Mouse (Mus musculus) heart, postnatal 0 days (tissue): Measurements from ENCODE around the gene Vegfd. TPM values are rescaled to one million over a fixed set of nuclear protein-coding genes. Genes with fewer than 3 reads are reported as not detected.

Experiments used
- ATAC-seq: fragments of 200-750 bp; cut with Nextera tagmentation; 2 replicates; pipeline ENCODE4 v1.8.0; 2017; ENCODE audit warnings: low read depth, moderate number of reproducible peaks, moderate library complexity; ENCODE audit not compliant: insufficient read depth
- DNase-seq: peaks from one replicate; pipeline ENCODE4 v3.0.0-alpha.2; 2016; ENCODE audit warnings: low spot score
- H3K27ac ChIP-seq: fragments of 300-500 bp; sonication (generic); 2 replicates; pipeline ENCODE4 v1.5.1; 2014; ENCODE audit warnings: low read depth, mild to moderate bottlenecking
- H3K27me3 ChIP-seq: fragments of 300-500 bp; sonication (generic); 2 replicates; pipeline ENCODE4 v1.6.1; 2014; ENCODE audit warnings: low read length, mixed read lengths; ENCODE audit not compliant: control insufficient read depth, insufficient read depth
- H3K36me3 ChIP-seq: fragments of 300-500 bp; sonication (generic); replicated peaks from 2 replicates; pipeline ENCODE4 v1.6.1; 2014; ENCODE audit warnings: low read length, mixed read lengths; ENCODE audit not compliant: control insufficient read depth, insufficient read depth
- H3K4me1 ChIP-seq: fragments of 300-500 bp; sonication (generic); 2 replicates; pipeline ENCODE4 v1.6.1; 2014; ENCODE audit warnings: antibody characterized with exemption; ENCODE audit not compliant: control insufficient read depth, insufficient read depth
- H3K4me2 ChIP-seq: fragments of 300-500 bp; sonication (generic); 2 replicates; pipeline ENCODE4 v1.6.1; 2014; ENCODE audit warnings: low read depth, mild to moderate bottlenecking, low read length, moderate library complexity
- H3K4me3 ChIP-seq: fragments of 300-500 bp; sonication (generic); 2 replicates; pipeline ENCODE4 v1.5.1; 2014; ENCODE audit warnings: low read depth, low read length
- H3K9ac ChIP-seq: fragments of 300-500 bp; sonication (generic); replicated peaks from 2 replicates; pipeline ENCODE4 v1.6.1; 2014; ENCODE audit warnings: low read depth, low read length, mixed read lengths
- H3K9me3 ChIP-seq: fragments of 300-500 bp; sonication (generic); replicated peaks from 2 replicates; pipeline ENCODE4 v1.6.1; 2016; ENCODE audit warnings: low read length; ENCODE audit not compliant: control insufficient read depth
- CTCF ChIP-seq: IDR thresholded peaks from 2 replicates; pipeline ENCODE4 v1.5.1; 2016; ENCODE audit warnings: antibody characterized with exemption, control low read depth, low read depth
- EP300 ChIP-seq: IDR thresholded peaks from 2 replicates; pipeline ENCODE4 v1.6.1; 2016; ENCODE audit warnings: antibody characterized with exemption, low read depth
- WGBS: fragments of 180-500 bp; shearing (Covaris S2); extraction: QIAGEN DNeasy Blood & Tissue Kit; methylation state at CpG from one replicate; pipeline ENCODE4 v1.1.7; 2014; 5-methylcytosine and 5-hydroxymethylcytosine counted together
- polyA plus RNA-seq: library from polyadenylated mRNA; unstranded; fragments of >200 nt; fragmentation: Nextera tagmentation; extraction: Ambion mirVana; gene quantifications from 2 replicates; pipeline ENCODE4 v1.2.1, GENCODE M21; 2015
- total RNA-seq: library from RNA; depleted of rRNA; stranded (reverse); fragments of >200 nt; gene quantifications from 2 replicates; pipeline ENCODE4 v1.2.3, GENCODE M21; 2014; ENCODE audit warnings: low replicate concordance

Gene Vegfd
- total and polyA plus RNA-seq, 2 experiments from 2014 or later: 0.08 to 1.6 TPM

DNA sequence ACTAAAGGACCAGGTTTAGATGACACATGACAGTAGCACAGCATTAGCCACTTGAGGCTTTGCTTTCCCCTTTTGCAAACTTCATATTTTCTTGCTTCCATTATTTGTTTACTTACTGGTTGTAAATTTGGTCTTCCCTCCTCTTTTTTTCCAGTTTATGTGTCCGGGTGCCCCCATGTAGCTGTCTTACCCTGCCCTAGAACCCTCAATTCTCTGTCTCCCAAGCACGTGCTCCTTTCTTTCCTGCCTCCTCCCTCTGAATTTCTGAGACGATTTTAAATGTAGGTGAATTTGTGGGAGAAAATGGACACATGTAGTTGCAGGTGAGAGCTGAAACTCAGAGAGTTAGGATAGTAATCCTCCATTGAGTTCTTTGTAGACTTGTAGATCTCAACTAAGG lies 47.3 kb downstream of the Vegfd start:
- 36% methylated on average over 3 of the region's 3 CpGs for WGBS

DNA sequence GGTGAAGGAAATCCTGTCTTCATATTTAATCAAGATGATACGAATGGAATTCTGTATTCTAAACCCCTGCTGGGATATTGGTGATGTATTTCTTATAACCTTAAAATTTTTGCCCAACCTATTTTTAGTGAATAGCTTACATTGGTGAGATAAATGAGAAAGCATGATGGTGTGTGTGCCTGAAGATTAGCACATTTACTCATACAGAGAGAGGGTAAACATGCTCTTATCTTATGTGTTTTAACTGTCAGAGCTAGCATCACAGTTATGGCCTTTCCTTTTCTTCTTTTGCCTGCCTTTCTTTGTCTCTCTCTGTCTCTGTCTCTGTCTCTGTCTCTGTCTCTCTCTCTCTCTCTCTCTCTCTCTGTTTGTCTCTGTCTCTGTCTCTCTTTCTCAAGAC lies 51.6 kb downstream of the Vegfd start:
- Histone ChIP-seq H3K4me3 (no peak overlapping the region), H3K9me3 (no peaks in the 10 kb centered on the region), H3K4me2 (no peak overlapping the region), H3K4me1 (no peaks in the 10 kb centered on the region), H3K36me3 (peaks cover 15% of the 10 kb centered on the region; the same call in 1 of the 2 replicates), H3K9ac (no peak overlapping the region), H3K27me3 (no peaks in the 10 kb centered on the region), H3K27ac (no peak overlapping the region)
- DNase-seq (no peak), ATAC-seq (no peak)
- TF ChIP-seq EP300 (no peak), CTCF (no peak)
- WGBS: 74% methylated on average over 1 of the region's 1 CpGs

More for the DNA sequence above, 47.3 kb downstream of the Vegfd start:
- Histone ChIP-seq H3K9ac (peak overlapping the region; percentile 79), H3K4me3 (peak overlapping the region; percentile 69), H3K4me1 (no peaks in the 10 kb centered on the region), H3K27ac (no peak overlapping the region), H3K4me2 (peak overlapping the region; percentile 73), H3K36me3 (0 out of 2 replicates have a peak, but pooled peaks cover 7% of the 10 kb centered on the region), H3K27me3 (no peaks in the 10 kb centered on the region), H3K9me3 (no peaks in the 10 kb centered on the region)
- no peak for TF ChIP-seq EP300
- TF ChIP-seq CTCF: no peak
- ATAC-seq (no peak), DNase-seq (no peak)

DNA sequence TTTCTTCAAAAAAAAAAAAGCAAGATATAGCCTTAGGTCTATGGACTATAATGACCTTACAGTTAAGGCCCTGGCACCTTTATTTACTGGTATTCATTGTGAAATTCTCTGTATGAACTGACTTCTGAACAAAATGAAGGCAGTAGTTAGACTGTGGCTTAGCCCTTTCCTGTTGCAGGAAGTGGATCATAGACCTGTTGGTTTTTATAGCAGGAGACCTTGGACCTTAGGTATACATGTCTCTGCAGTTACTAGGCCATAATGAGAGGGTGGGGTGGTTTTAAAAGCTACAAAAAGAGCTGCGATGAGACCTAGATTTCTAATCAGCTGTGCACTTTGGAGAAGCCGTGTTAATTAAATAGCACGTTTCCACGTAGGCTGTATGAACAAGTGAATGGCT lies 54.1 kb downstream of the Vegfd start:
- ATAC-seq: no peak
- TF ChIP-seq CTCF: no peak
- no peak for TF ChIP-seq EP300
- no peaks in the 10 kb centered on the region for H3K27me3 ChIP-seq

DNA sequence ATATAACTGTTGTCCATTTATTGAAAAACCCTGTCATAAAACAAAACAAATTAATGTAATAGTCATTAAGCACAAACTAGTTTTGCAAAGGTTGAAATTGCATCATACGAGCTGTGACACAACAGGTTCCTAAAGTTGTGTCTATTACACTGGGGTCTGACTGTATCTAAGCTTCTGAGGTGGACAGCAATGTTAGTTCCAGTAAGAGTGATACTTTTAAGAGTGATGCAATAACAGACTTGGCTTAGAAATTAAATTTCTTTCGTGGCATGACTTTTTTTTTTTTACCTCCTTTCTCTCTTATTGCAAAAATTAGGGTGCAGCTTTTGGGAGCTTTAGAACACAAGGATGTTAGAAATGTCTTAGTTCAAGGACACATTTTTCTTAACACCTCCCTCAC lies 55.0 kb downstream of the Vegfd start:
- Histone ChIP-seq H3K4me3 (no peak overlapping the region), H3K27me3 (no peaks in the 10 kb centered on the region), H3K36me3 (peaks cover 17% of the 10 kb centered on the region), H3K9ac (no peak overlapping the region), H3K27ac (no peak overlapping the region), H3K9me3 (no peaks in the 10 kb centered on the region), H3K4me2 (no peak overlapping the region), H3K4me1 (no peaks in the 10 kb centered on the region)
- WGBS: 90% methylated on average over 2 of the region's 2 CpGs
- no peak for ATAC-seq
- TF ChIP-seq EP300 (no peak), CTCF (no peak)
- DNase-seq: no peak

More for the DNA sequence above, 54.1 kb downstream of the Vegfd start:
- no peak overlapping the region for H3K9ac ChIP-seq
- H3K4me3 ChIP-seq: no peak overlapping the region
- H3K4me1 ChIP-seq: no peaks in the 10 kb centered on the region
- H3K9me3 ChIP-seq: no peaks in the 10 kb centered on the region
- H3K36me3 ChIP-seq: peaks cover 23% of the 10 kb centered on the region
- H3K27ac ChIP-seq: no peak overlapping the region
- DNase-seq: no peak
- no peak overlapping the region for H3K4me2 ChIP-seq
- 87% methylated on average over 4 of the region's 4 CpGs for WGBS

DNA sequence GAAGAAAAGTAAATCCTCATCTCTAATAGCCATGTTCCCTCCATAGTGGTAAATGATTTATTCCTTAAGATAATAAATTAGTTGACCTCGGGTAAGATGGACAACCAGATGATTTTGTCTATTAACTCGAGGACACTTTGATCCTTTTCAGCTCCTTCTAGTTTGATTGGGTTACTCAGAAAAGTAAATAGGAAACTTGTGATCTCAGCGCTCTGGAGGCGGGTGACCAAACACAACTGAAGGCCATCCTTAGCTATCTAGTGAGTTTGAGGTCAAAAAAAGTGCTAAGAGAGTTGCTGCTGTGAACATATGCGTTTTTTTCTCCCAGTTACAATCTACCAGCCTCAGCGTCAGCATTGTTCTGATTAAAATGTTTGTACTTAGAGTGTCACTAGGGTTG lies 57.4 kb downstream of the Vegfd start:
- Histone ChIP-seq H3K4me3 (no peak overlapping the region), H3K27me3 (no peaks in the 10 kb centered on the region), H3K36me3 (peaks cover 17% of the 10 kb centered on the region), H3K9ac (no peak overlapping the region), H3K27ac (no peak overlapping the region), H3K4me1 (no peaks in the 10 kb centered on the region), H3K4me2 (no peak overlapping the region), H3K9me3 (no peaks in the 10 kb centered on the region)
- WGBS: 81% methylated on average over 6 of the region's 6 CpGs
- DNase-seq (no peak), ATAC-seq (no peak)
- TF ChIP-seq EP300: no peak

DNA sequence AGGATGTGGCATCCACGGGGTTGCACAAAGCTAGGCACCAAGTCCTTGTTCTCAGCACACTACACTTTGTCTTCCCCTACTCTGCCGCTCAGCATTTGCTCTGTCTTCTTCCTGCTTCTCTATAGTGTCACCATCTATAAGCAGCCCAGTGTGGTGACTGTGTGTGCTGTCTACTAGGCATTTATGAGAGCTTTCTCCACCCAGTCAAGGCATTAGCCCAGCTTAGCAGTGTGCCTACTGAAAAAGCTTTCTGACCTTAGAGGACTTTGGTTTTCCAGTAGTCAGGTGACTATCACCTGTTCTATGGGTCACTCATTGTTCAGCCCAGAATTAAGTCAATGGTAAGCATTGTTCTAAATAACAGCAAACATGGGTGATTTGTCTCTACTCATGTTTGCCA lies 58.0 kb downstream of the Vegfd start:
- H3K27me3 ChIP-seq: no peaks in the 10 kb centered on the region
- H3K27ac ChIP-seq: no peak overlapping the region
- H3K36me3 ChIP-seq: peaks cover 17% of the 10 kb centered on the region
- 88% methylated on average over 2 of the region's 2 CpGs for WGBS
- H3K9me3 ChIP-seq: no peaks in the 10 kb centered on the region
- H3K4me2 ChIP-seq: no peak overlapping the region
- H3K4me3 ChIP-seq: no peak overlapping the region
- DNase-seq: no peak
- no peaks in the 10 kb centered on the region for H3K4me1 ChIP-seq
- H3K9ac ChIP-seq: no peak overlapping the region
- ATAC-seq: no peak
- TF ChIP-seq CTCF: no peak
- no peak for TF ChIP-seq EP300
